Mouse (Mus musculus) lung, embryonic 15.5 days (tissue): ENCODE data around the gene Olfr220. TPM values are rescaled to one million over a fixed set of nuclear protein-coding genes. Genes with fewer than 3 reads are reported as not detected.

Source experiments
- ATAC-seq: fragments of 200-750 bp; cut with Nextera tagmentation; 2 replicates; pipeline ENCODE4 v1.8.0; 2017; ENCODE audit warnings: moderate number of reproducible peaks, borderline replicate concordance; ENCODE audit not compliant: low FRiP score, low TSS enrichment; ENCODE audit errors: extremely low read depth
- H3K27ac ChIP-seq: fragments of 300-500 bp; sonication (generic); 2 replicates; pipeline ENCODE4 v1.5.1; 2015; ENCODE audit warnings: moderate library complexity, mild to moderate bottlenecking, inconsistent platforms
- H3K27me3 ChIP-seq: fragments of 300-500 bp; sonication (generic); 2 replicates; pipeline ENCODE4 v1.6.1; 2015; ENCODE audit warnings: inconsistent platforms
- H3K36me3 ChIP-seq: fragments of 300-500 bp; sonication (generic); 2 replicates; pipeline ENCODE4 v1.6.1; 2015; ENCODE audit warnings: inconsistent platforms
- H3K4me1 ChIP-seq: fragments of 300-500 bp; sonication (generic); 2 replicates; pipeline ENCODE4 v1.6.1; 2015; ENCODE audit warnings: inconsistent platforms
- H3K4me2 ChIP-seq: fragments of 300-500 bp; sonication (generic); 2 replicates; pipeline ENCODE4 v1.6.1; 2015; ENCODE audit warnings: inconsistent platforms, mild to moderate bottlenecking, moderate library complexity
- H3K4me3 ChIP-seq: fragments of 300-500 bp; sonication (generic); 2 replicates; pipeline ENCODE4 v1.5.1; 2015; ENCODE audit warnings: mild to moderate bottlenecking, inconsistent platforms
- H3K9ac ChIP-seq: fragments of 300-500 bp; sonication (generic); 2 replicates; pipeline ENCODE4 v1.6.1; 2015; ENCODE audit warnings: inconsistent platforms
- H3K9me3 ChIP-seq: fragments of 300-500 bp; sonication (generic); 2 replicates; pipeline ENCODE4 v1.6.1; 2016; ENCODE audit warnings: inconsistent platforms
- WGBS: fragments of 180-500 bp; shearing (Covaris S2); methylation state at CpG from one replicate; pipeline ENCODE4 v1.1.7; 2015; 5-methylcytosine and 5-hydroxymethylcytosine counted together
- polyA plus RNA-seq: library from polyadenylated mRNA; unstranded; fragments of >200 nt; fragmentation: Nextera tagmentation; extraction: Ambion mirVana; gene quantifications from 2 replicates; pipeline ENCODE4 v1.2.1, GENCODE M21; 2015

Olfr220 gene
- not detected in 2 replicates for polyA plus RNA-seq

DNA sequence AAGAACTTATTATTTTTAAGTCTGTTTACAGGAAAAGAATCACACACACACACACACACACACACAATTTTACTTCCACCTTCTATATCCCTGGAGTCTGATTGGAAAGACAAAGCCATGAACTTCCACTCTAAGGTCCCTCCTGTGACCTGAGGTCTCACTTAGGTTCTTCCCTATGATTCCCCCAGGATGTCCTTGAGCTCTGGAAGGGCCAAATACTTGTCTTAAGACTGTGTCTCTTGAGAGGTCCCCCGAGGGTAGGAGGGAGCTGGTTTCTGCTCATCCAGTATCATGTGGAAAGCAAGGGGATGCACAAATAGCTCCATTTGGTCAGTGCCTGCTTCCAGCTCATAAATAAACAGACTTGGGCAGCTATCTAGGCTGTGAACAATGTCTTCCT is at the start of gene Olfr220:
Olfr220 (plus strand) TSS at position 301 of the 400 bp plus-strand sequence.
- 43% methylated on average over 1 of the region's 1 CpGs for WGBS
- H3K4me1 ChIP-seq, result no peaks in the 10 kb centered on the region
- no peak for ATAC-seq
- no peak within 1 kb of the TSS for H3K4me2 ChIP-seq
- H3K9ac ChIP-seq, result no peak within 1 kb of the TSS
- H3K27ac ChIP-seq, result no peak within 1 kb of the TSS
- H3K9me3 ChIP-seq, result no peaks in the 10 kb centered on the region
- H3K4me3 ChIP-seq, result no peak within 1 kb of the TSS
- no peaks in the 10 kb centered on the region for H3K27me3 ChIP-seq
- no peaks in the 10 kb centered on the region for H3K36me3 ChIP-seq

- 48% methylated on average over 4 of the region's 4 CpGs for WGBS
- Histone ChIP-seq H3K4me2 (no peak overlapping the region), H3K4me1 (no peaks in the 10 kb centered on the region), H3K27ac (no peak overlapping the region), H3K9ac (no peak overlapping the region), H3K4me3 (no peak overlapping the region), H3K9me3 (no peaks in the 10 kb centered on the region), H3K36me3 (no peaks in the 10 kb centered on the region), H3K27me3 (no peaks in the 10 kb centered on the region)
- ATAC-seq, result no peak
These were observed 18.9 kb upstream of the Olfr220 start for GRCm38 (mm10) chr1:174422959-174423358.

DNA sequence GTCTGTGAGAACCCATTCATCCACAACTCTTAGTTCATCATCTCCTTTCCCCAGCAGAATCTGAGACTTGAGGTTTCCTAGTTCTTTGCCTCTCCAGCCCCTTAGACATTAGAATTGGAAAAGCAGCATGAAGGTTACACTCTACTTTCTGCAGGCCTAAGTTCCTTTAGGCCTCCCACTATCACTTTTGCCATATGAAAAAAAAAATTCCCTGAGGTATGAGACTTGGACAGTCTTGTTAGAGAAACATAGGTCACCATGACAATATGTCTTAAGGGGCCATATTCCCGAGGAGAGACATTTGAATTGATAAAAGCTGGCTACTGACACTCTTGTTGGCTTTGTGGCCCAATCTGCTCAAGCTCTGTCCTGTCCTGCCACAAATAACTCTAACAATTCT is 18.1 kb upstream of the Olfr220 start, which contains the start of gene Olfr414:
Olfr414 (plus strand) TSS at position 301 of the 400 bp plus-strand sequence.
- 47% methylated on average over 1 of the region's 1 CpGs for WGBS
- ATAC-seq, result no peak
- Histone ChIP-seq H3K9ac (no peak within 1 kb of the TSS), H3K27ac (no peak within 1 kb of the TSS), H3K4me3 (no peak within 1 kb of the TSS), H3K4me1 (no peaks in the 10 kb centered on the region), H3K9me3 (no peaks in the 10 kb centered on the region), H3K4me2 (no peak within 1 kb of the TSS), H3K36me3 (no peaks in the 10 kb centered on the region), H3K27me3 (no peaks in the 10 kb centered on the region)

- H3K9me3 ChIP-seq, result no peaks in the 10 kb centered on the region
- no peak overlapping the region for H3K4me3 ChIP-seq
- H3K4me2 ChIP-seq, result no peak overlapping the region
- H3K4me1 ChIP-seq, result no peaks in the 10 kb centered on the region
- no peak overlapping the region for H3K9ac ChIP-seq
- no peaks in the 10 kb centered on the region for H3K27me3 ChIP-seq
- H3K36me3 ChIP-seq, result no peaks in the 10 kb centered on the region
- no peak for ATAC-seq
- 45% methylated on average over 3 of the region's 3 CpGs for WGBS
- H3K27ac ChIP-seq, result no peak overlapping the region
These were observed 15.5 kb upstream of the Olfr220 start for GRCm38 (mm10) chr1:174426180-174426986.

GRCm38 (mm10) chr1:174427402-174427801 is 14.5 kb upstream of the Olfr220 start:
- no peaks in the 10 kb centered on the region for H3K4me1 ChIP-seq
- WGBS, result 84% methylated on average over 1 of the region's 1 CpGs
- H3K27me3 ChIP-seq, result no peaks in the 10 kb centered on the region
- no peak overlapping the region for H3K4me3 ChIP-seq
- H3K9me3 ChIP-seq, result no peaks in the 10 kb centered on the region
- no peak for ATAC-seq
- H3K36me3 ChIP-seq, result no peaks in the 10 kb centered on the region
- H3K9ac ChIP-seq, result no peak overlapping the region
- no peak overlapping the region for H3K4me2 ChIP-seq
- H3K27ac ChIP-seq, result no peak overlapping the region

DNA sequence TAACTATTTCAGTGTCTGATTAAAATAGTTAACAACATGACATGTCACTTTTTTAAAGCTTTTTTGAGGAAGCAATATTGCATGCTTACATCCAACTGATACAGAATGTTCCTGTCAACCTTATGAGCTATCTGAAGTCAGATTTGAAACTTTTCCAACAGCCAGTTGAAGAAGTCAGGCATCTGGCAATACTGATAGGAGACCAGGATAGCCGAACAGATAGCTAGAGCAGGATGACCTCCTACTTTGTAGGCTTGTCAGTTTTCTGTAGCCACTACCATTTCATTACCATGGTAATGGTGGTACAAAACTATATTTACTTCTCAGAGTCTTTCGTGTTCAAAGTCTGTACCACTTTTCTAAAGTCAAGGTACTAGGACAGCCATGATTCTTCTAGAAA is 13.5 kb upstream of the Olfr220 start:
- 75% methylated on average over 2 of the region's 2 CpGs for WGBS

GRCm38 (mm10) chr1:174434121-174434520 is 7.8 kb upstream of the Olfr220 start:
- Histone ChIP-seq H3K27me3 (no peaks in the 10 kb centered on the region), H3K36me3 (no peaks in the 10 kb centered on the region), H3K9me3 (no peaks in the 10 kb centered on the region), H3K4me3 (no peak overlapping the region), H3K4me1 (no peaks in the 10 kb centered on the region), H3K27ac (no peak overlapping the region), H3K9ac (no peak overlapping the region), H3K4me2 (no peak overlapping the region)
- WGBS, result 40% methylated on average over 1 of the region's 1 CpGs
- ATAC-seq, result no peak

More for the DNA sequence above, 13.5 kb upstream of the Olfr220 start:
- no peaks in the 10 kb centered on the region for H3K36me3 ChIP-seq
- no peak overlapping the region for H3K4me3 ChIP-seq
- no peaks in the 10 kb centered on the region for H3K9me3 ChIP-seq
- H3K9ac ChIP-seq, result no peak overlapping the region
- no peak overlapping the region for H3K4me2 ChIP-seq
- no peak overlapping the region for H3K27ac ChIP-seq
- no peaks in the 10 kb centered on the region for H3K4me1 ChIP-seq
- no peaks in the 10 kb centered on the region for H3K27me3 ChIP-seq
- no peak for ATAC-seq

DNA sequence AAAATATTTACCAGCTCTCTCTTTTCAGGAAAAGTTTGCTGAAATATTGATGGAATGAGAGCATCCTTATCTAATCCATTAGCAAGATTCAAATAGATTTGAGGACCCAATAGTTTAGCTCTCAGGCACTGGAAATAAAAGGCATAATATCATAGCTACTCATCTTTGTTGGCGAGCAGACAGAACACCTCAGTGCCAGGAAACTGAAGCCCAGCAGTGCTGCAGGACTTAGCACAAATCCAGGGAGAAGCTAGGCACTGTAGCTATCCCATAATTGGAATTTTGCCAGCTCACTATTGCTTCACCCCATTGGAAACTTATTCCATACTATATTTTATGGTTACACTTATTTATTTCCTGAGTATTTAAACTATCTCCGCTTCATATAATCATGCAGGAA is 13.2 kb downstream of the Olfr220 start:
- ATAC-seq, result no peak
- H3K4me1 ChIP-seq, result no peaks in the 10 kb centered on the region
- no peaks in the 10 kb centered on the region for H3K27me3 ChIP-seq
- WGBS, result 76% methylated on average over 2 of the region's 2 CpGs
- H3K4me3 ChIP-seq, result no peak overlapping the region
- no peak overlapping the region for H3K27ac ChIP-seq
- H3K4me2 ChIP-seq, result no peak overlapping the region
- H3K9me3 ChIP-seq, result no peaks in the 10 kb centered on the region
- H3K36me3 ChIP-seq, result no peaks in the 10 kb centered on the region
- H3K9ac ChIP-seq, result no peak overlapping the region

DNA sequence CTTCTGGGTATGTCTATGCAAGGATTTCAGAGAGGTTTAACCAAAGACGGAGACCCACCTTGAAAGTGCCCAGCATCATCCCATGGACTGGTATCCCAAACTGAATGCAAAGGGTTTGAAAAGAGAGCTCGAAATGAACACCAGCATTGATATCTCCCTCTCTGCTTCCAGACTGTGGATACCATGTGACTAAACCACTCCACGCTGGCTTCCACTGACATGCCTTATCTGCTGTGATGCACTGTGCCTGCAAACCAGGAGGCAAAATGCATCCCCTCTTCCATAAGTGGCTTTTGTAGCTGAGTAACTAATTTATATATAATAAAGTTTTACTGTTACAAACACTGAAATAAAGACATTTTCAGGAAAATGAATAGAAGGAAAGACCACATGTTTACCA is 23.5 kb downstream of the Olfr220 start:
- 71% methylated on average over 3 of the region's 3 CpGs for WGBS
- Histone ChIP-seq H3K4me2 (no peak overlapping the region), H3K27me3 (no peaks in the 10 kb centered on the region), H3K27ac (no peak overlapping the region), H3K9ac (no peak overlapping the region), H3K4me3 (no peak overlapping the region), H3K4me1 (no peaks in the 10 kb centered on the region), H3K9me3 (no peaks in the 10 kb centered on the region), H3K36me3 (no peaks in the 10 kb centered on the region)
- no peak for ATAC-seq

- Histone ChIP-seq H3K4me3 (no peak overlapping the region), H3K27me3 (no peaks in the 10 kb centered on the region), H3K4me2 (no peak overlapping the region), H3K27ac (no peak overlapping the region), H3K4me1 (no peaks in the 10 kb centered on the region), H3K9ac (no peak overlapping the region), H3K36me3 (no peaks in the 10 kb centered on the region), H3K9me3 (no peaks in the 10 kb centered on the region)
- no peak for ATAC-seq
- 33% methylated on average over 2 of the region's 2 CpGs for WGBS
These were observed 24.4 kb downstream of the Olfr220 start for GRCm38 (mm10) chr1:174466240-174466639.

GRCm38 (mm10) chr1:174469736-174470135 is 27.9 kb downstream of the Olfr220 start:
- no peak overlapping the region for H3K4me2 ChIP-seq
- ATAC-seq, result no peak

DNA sequence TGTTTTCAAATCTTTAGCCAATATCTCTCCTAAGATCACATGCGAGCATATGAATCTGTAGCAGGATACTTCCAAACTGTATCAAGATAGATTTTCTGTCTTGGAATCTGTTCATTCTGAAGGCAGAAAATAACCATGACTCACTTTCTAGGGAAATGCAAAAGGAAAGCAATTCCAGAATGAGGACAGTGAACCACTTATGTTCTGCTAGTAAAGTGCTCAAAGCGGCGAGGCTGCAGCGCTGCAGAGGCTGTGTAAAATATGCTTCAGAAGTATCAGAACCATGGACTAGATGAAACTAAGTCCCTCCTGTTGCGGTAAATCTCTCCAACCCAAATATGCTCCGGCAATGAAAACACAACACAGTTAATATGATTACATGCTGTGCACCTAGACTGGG is 40.7 kb downstream of the Olfr220 start:
- 81% methylated on average over 6 of the region's 6 CpGs for WGBS
- Histone ChIP-seq H3K4me3 (no peak overlapping the region), H3K27ac (no peak overlapping the region), H3K36me3 (no peaks in the 10 kb centered on the region), H3K9ac (no peak overlapping the region), H3K27me3 (no peaks in the 10 kb centered on the region), H3K9me3 (no peaks in the 10 kb centered on the region), H3K4me2 (no peak overlapping the region), H3K4me1 (no peaks in the 10 kb centered on the region)
- no peak for ATAC-seq

More at GRCm38 (mm10) chr1:174469736-174470135, 27.9 kb downstream of the Olfr220 start:
- H3K4me3 ChIP-seq, result no peak overlapping the region
- H3K36me3 ChIP-seq, result no peaks in the 10 kb centered on the region
- H3K27ac ChIP-seq, result no peak overlapping the region
- no peaks in the 10 kb centered on the region for H3K4me1 ChIP-seq
- no peaks in the 10 kb centered on the region for H3K27me3 ChIP-seq
- H3K9me3 ChIP-seq, result no peaks in the 10 kb centered on the region
- 5% methylated on average over 6 of the region's 6 CpGs for WGBS
- no peak overlapping the region for H3K9ac ChIP-seq
